Mouse (Mus musculus) embryonic facial prominence, embryonic 14.5 days (tissue): ENCODE results near the gene Frem2. TPM values are rescaled to one million over a fixed set of nuclear protein-coding genes. Genes with fewer than 3 reads are reported as not detected.

Experiments
- ATAC-seq: fragments of 200-750 bp; cut with Nextera tagmentation; 2 replicates; pipeline ENCODE4 v1.8.0; 2017; ENCODE audit warnings: low read depth, moderate number of reproducible peaks, moderate TSS enrichment
- DNase-seq: peaks from one replicate; pipeline ENCODE4 v3.0.0-alpha.2; 2015; ENCODE audit warnings: low spot score
- H3K27ac ChIP-seq: fragments of 300-500 bp; sonication (generic); replicated peaks from 2 replicates; pipeline ENCODE4 v1.5.1; 2014; ENCODE audit warnings: low read depth, mild to moderate bottlenecking, low read length, moderate library complexity
- H3K27me3 ChIP-seq: fragments of 300-500 bp; sonication (generic); replicated peaks from 2 replicates; pipeline ENCODE4 v1.6.1; 2014; ENCODE audit warnings: low read length; ENCODE audit not compliant: control insufficient read depth, insufficient read depth
- H3K36me3 ChIP-seq: fragments of 300-500 bp; sonication (generic); 2 replicates; pipeline ENCODE4 v1.6.1; 2014; ENCODE audit warnings: low read length, mixed read lengths; ENCODE audit not compliant: control insufficient read depth, insufficient read depth
- H3K4me1 ChIP-seq: fragments of 300-500 bp; sonication (generic); 2 replicates; pipeline ENCODE4 v1.6.1; 2014; ENCODE audit warnings: antibody characterized with exemption, low read length; ENCODE audit not compliant: control insufficient read depth, insufficient read depth
- H3K4me2 ChIP-seq: fragments of 300-500 bp; sonication (generic); 2 replicates; pipeline ENCODE4 v1.6.1; 2014; ENCODE audit warnings: low read depth, mild to moderate bottlenecking, low read length, moderate library complexity, mixed read lengths
- H3K4me3 ChIP-seq: fragments of 300-500 bp; sonication (generic); 2 replicates; pipeline ENCODE4 v1.5.1; 2014; ENCODE audit warnings: low read depth, mild to moderate bottlenecking, low read length
- H3K9ac ChIP-seq: fragments of 300-500 bp; sonication (generic); 2 replicates; pipeline ENCODE4 v1.6.1; 2014; ENCODE audit warnings: low read depth, mild to moderate bottlenecking, low read length, moderate library complexity, mixed read lengths
- H3K9me3 ChIP-seq: fragments of 300-500 bp; sonication (generic); 2 replicates; pipeline ENCODE4 v1.6.1; 2016; ENCODE audit warnings: low read length; ENCODE audit not compliant: control insufficient read depth
- WGBS: fragments of 180-500 bp; shearing (Covaris S2); extraction: QIAGEN DNeasy Blood & Tissue Kit; methylation state at CpG from one replicate; pipeline ENCODE4 v1.1.7; 2014; 5-methylcytosine and 5-hydroxymethylcytosine counted together
- polyA plus RNA-seq: library from polyadenylated mRNA; unstranded; fragments of >200 nt; fragmentation: Nextera tagmentation; extraction: Ambion mirVana; gene quantifications from 2 replicates; pipeline ENCODE4 v1.2.1, GENCODE M21; 2014

Frem2 gene
- 9.3 and 10.6 TPM in 2 replicates for polyA plus RNA-seq

- H3K27me3 ChIP-seq = peaks cover 24% of the 10 kb centered on the region
- H3K4me3 ChIP-seq = peak within 1 kb of the TSS; percentile 56
- no peaks in the 10 kb centered on the region for H3K4me1 ChIP-seq
- H3K4me2 ChIP-seq = peak within 1 kb of the TSS; percentile 99
- peak; percentile 95 for DNase-seq
- ATAC-seq = peak; percentile 97
- peaks cover 8% of the 10 kb centered on the region; the same call in 1 of the 2 replicates for H3K36me3 ChIP-seq
- WGBS = 1% methylated on average over 26 of the region's 34 CpGs
- no peak within 1 kb of the TSS for H3K27ac ChIP-seq
- H3K9me3 ChIP-seq = peaks cover 17% of the 10 kb centered on the region
- H3K9ac ChIP-seq = peak within 1 kb of the TSS; percentile 55
Measured at GRCm38 (mm10) chr3:53656878-53657561, at the start of gene Frem2. TSS of gene Frem2 (minus strand) at chr3:53657355.

DNA sequence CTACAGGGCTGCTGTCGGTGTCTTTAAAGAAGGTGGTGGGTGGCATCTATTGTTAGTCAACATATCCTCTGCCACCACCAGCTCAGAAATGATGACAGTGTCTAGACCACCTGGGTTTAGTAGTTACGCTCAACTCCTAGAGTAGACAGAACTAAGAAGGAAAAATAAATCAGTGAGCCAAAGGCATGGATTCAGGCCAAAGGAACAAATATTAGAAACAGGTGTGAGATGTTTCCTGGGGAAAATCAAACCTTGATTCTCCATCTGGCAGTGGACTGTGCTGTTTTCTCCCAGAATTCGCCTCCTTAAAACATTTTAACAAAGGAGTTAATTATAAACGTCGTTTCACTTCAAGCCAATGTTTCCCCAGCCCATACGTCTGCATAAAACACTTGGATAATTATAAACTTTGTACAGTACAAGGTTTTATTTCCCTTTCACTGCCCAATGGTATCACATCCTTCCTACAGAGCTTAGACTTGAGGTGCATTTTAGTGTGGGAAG lies 48.9 kb upstream of the Frem2 start:
- Histone ChIP-seq H3K4me3 (no peak overlapping the region), H3K27me3 (no peaks in the 10 kb centered on the region), H3K4me1 (peaks cover 17% of the 10 kb centered on the region; the same call in 1 of the 2 replicates), H3K9ac (no peak overlapping the region), H3K27ac (0 out of 2 replicates have a peak overlapping the region, but pooled peaks have one; percentile 6), H3K9me3 (no peaks in the 10 kb centered on the region), H3K36me3 (no peaks in the 10 kb centered on the region), H3K4me2 (no peak overlapping the region)
- DNase-seq (peak; percentile 50), ATAC-seq (no peak)
- WGBS = 24% methylated on average over 6 of the region's 6 CpGs

GRCm38 (mm10) chr3:53703126-53703505 lies 46.0 kb upstream of the Frem2 start:
- Histone ChIP-seq H3K4me2 (no peak overlapping the region), H3K27ac (no peak overlapping the region)
- 57% methylated on average over 8 of the region's 8 CpGs for WGBS

DNA sequence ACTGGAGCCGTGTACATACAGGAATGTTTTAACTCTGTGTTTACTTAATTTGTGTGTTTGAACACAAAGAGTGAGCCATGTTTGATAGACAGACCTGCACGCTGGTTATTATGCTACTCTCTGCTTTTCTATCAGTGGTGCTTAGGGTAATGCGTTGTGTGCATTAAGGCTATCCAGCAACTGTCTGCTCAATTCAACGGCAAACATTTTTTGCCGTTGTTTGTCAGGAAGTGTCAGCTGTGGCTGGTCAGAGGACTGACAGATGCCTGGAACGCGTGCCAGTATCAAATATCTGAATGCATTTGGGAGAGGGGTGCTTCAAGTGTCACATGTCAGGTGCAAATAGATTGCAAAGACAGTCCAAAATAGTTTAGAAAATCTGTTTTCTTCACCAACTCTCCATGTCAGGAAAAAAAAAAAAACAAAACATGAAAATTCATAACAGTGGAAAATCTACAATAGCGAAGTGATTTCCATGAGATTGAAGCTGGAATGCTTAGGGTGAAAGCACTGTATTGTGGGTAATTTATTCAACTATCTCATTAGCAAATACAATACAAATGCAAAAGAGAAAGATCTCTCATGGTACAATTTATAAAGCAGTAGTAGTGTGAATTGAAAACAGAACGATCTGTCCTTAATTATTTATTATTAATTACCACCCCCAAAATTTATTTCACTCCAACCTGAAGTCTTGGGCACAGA lies 45.4 kb upstream of the Frem2 start:
- no peaks in the 10 kb centered on the region for H3K27me3 ChIP-seq
- no peak overlapping the region for H3K4me2 ChIP-seq
- ATAC-seq = peak; percentile 44; the same call in 1 of the 2 replicates
- no peak overlapping the region for H3K9ac ChIP-seq
- DNase-seq = peak; percentile 81
- peaks cover 17% of the 10 kb centered on the region; the same call in 1 of the 2 replicates for H3K4me1 ChIP-seq
- H3K27ac ChIP-seq = no peak overlapping the region; the same call in 1 of the 2 replicates
- H3K36me3 ChIP-seq = no peaks in the 10 kb centered on the region
- H3K9me3 ChIP-seq = no peaks in the 10 kb centered on the region
- H3K4me3 ChIP-seq = no peak overlapping the region
- 38% methylated on average over 9 of the region's 9 CpGs for WGBS

More at GRCm38 (mm10) chr3:53703126-53703505, 46.0 kb upstream of the Frem2 start:
- ATAC-seq (no peak), DNase-seq (peak; percentile 38)
- H3K36me3 ChIP-seq = no peaks in the 10 kb centered on the region
- no peak overlapping the region for H3K4me3 ChIP-seq
- H3K9me3 ChIP-seq = no peaks in the 10 kb centered on the region
- peaks cover 17% of the 10 kb centered on the region; the same call in 1 of the 2 replicates for H3K4me1 ChIP-seq
- no peaks in the 10 kb centered on the region for H3K27me3 ChIP-seq
- H3K9ac ChIP-seq = no peak overlapping the region

- Histone ChIP-seq H3K9ac (no peak overlapping the region), H3K27me3 (no peaks in the 10 kb centered on the region), H3K9me3 (no peaks in the 10 kb centered on the region), H3K27ac (no peak overlapping the region; the same call in 1 of the 2 replicates), H3K36me3 (no peaks in the 10 kb centered on the region), H3K4me1 (peaks cover 17% of the 10 kb centered on the region; the same call in 1 of the 2 replicates), H3K4me2 (no peak overlapping the region), H3K4me3 (no peak overlapping the region)
- WGBS = 33% methylated on average over 1 of the region's 1 CpGs
- DNase-seq = no peak
- ATAC-seq = no peak
Measured at GRCm38 (mm10) chr3:53701940-53702339, 44.8 kb upstream of the Frem2 start.

DNA sequence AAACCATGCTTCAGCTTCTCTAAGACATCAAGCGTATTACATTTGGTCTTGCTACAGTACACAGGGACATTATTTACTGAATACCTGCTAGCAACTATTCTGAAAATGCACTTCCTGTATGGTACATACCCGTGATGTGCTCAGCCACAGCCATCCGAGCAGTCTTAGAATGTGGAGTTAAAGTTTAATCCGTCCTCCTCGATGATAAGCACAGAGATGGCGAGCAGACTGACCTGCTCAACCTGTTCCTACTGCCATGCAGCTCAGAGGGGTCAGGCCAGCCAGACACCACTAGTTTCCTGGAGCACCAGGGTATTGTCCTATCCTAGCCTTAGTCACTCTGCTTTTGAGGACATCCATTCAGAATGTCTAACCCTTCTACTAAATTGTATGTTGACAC lies 30.6 kb upstream of the Frem2 start:
- no peak for DNase-seq
- peak; percentile 44; the same call in 1 of the 2 replicates for ATAC-seq
- no peaks in the 10 kb centered on the region for H3K4me1 ChIP-seq
- H3K36me3 ChIP-seq = no peaks in the 10 kb centered on the region
- no peaks in the 10 kb centered on the region for H3K27me3 ChIP-seq
- H3K4me2 ChIP-seq = no peak overlapping the region
- H3K9ac ChIP-seq = no peak overlapping the region
- H3K27ac ChIP-seq = no peak overlapping the region
- no peaks in the 10 kb centered on the region for H3K9me3 ChIP-seq
- WGBS = 71% methylated on average over 6 of the region's 6 CpGs
- H3K4me3 ChIP-seq = no peak overlapping the region

- no peaks in the 10 kb centered on the region for H3K9me3 ChIP-seq
- DNase-seq (no peak), ATAC-seq (no peak)
- WGBS = 76% methylated on average over 2 of the region's 2 CpGs
- H3K9ac ChIP-seq = no peak overlapping the region
- no peaks in the 10 kb centered on the region for H3K27me3 ChIP-seq
- H3K36me3 ChIP-seq = no peaks in the 10 kb centered on the region
- H3K4me1 ChIP-seq = no peaks in the 10 kb centered on the region
- H3K27ac ChIP-seq = no peak overlapping the region
- H3K4me2 ChIP-seq = no peak overlapping the region
- no peak overlapping the region for H3K4me3 ChIP-seq
Measured at GRCm38 (mm10) chr3:53682244-53682643, 25.1 kb upstream of the Frem2 start.

DNA sequence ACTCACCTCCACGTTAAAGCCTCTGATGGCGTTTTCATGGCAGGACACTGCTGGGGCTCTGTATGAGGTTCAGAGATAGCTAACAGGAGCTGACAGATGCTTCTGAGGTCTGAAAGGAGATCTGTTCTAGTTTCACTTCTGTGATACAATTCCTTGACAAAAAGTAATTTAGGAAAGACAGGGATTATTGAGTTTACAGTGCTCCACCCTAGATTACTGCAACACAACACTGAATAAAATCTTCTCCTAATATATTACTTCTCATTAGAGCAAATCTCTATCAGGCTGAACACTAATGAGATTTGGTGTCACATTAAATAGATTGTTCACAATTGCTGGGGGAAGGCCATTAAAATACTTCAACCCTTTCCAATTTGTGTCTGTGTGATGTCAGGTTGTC lies 23.7 kb upstream of the Frem2 start:
- H3K4me3 ChIP-seq = no peak overlapping the region
- no peaks in the 10 kb centered on the region for H3K27me3 ChIP-seq
- no peak overlapping the region for H3K4me2 ChIP-seq
- 48% methylated on average over 2 of the region's 2 CpGs for WGBS
- H3K9me3 ChIP-seq = no peaks in the 10 kb centered on the region
- ATAC-seq (no peak), DNase-seq (no peak)
- no peak overlapping the region for H3K9ac ChIP-seq
- H3K4me1 ChIP-seq = no peaks in the 10 kb centered on the region
- H3K36me3 ChIP-seq = no peaks in the 10 kb centered on the region
- H3K27ac ChIP-seq = no peak overlapping the region
